Mouse (Mus musculus) heart, postnatal 10 days (tissue): Measurements from ENCODE around the gene Chrnd. TPM values are rescaled to one million over a fixed set of nuclear protein-coding genes. Genes with fewer than 3 reads are reported as not detected.

ENCODE experiments used
- DNase-seq, 2 experiments: peaks; one replicate each; pipeline ENCODE4 v3.0.0; 2021
- intact Hi-C: fragments of 180-260 bp; cut with DNase I; formaldehyde crosslinking; loops from one replicate; pipeline ENCODE4 v1.15.1; 2025
- total RNA-seq, 2 experiments: library from RNA; stranded (reverse); gene quantifications; 2 replicates each; pipeline ENCODE4 v1.2.3; 2021

Chrnd gene
- total RNA-seq, 2 experiments from 2014 or later, result not detected

DNA sequence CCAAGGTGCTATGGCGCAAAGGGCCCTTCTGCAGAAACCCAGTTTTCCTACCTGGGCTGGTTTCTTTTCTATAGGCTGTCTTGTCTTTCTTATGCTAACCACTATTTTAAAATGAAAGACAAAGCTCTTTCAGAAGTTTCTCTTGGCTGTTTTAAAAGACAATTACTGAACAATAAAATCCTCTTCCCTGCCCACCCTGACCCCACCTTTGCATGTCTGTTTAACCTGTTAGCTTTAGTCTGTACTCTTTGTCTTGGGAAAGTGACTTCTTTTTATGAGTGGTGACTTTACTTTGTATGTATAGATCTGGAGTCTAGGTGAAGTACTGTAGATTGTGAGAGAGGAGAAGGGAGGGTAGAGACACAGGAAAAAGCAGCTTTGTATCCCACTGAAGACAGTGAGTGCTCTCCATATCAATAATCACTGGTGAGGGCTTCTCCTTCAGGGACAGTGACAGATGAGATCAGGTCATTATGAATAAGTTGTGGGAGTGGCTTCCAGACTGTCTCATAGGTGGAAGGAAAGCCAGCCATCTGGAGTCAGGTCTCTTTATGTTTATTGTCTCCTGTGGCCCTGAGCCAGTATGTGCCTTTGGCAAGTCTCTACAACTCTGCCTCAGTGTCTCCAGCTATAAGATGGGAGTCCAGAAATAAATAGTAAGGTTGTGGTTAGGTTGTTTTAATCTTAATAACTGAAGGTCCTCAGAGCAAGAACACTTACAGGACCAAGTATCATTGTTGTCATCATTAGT, 36.2 kb downstream of the Chrnd start:
- DNase-seq, result no peak
- intact Hi-C loops, result no loop called here

DNA sequence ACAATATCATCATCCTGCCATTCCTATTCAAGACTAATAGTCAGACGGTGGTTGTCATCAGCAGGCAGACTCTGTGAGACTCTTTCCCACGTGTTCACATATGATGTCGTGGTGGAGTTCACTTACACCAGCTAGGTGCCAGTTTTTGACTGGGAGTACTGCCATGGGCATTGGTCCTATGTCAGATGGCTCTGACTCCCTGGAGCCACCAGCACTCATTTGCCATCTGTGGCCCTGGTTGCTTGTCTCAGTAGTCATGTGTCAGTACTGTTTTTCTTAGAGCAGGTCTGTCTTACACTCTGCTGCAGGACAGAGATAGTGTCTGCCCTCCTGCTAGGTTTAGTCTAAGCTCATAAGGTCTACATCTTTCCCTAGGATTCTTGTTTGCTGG, 36.7 kb downstream of the Chrnd start:
- DNase-seq, result no peak
- intact Hi-C loops, result no loop called here

DNA sequence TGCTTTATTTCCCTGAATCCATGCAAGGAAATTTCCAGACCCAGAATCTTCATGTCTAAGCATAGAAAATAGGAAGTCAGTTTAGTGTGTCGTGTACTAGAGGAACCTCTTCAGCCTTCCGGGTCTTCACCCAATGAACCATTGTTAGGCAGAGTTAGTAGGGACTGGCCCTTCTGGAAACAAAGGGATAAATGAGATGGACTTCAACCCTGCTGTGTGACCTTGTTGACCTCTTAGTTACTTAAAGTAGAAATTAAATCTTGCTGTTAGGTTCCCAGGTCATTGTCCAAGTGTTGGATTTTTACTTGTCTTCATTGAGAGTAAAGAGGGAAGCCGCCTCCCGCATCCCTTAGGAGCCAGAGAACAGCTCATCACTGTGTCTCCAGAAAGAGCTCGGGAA, 40.2 kb downstream of the Chrnd start:
- no peak for DNase-seq
- intact Hi-C loops, result no loop called here

DNA sequence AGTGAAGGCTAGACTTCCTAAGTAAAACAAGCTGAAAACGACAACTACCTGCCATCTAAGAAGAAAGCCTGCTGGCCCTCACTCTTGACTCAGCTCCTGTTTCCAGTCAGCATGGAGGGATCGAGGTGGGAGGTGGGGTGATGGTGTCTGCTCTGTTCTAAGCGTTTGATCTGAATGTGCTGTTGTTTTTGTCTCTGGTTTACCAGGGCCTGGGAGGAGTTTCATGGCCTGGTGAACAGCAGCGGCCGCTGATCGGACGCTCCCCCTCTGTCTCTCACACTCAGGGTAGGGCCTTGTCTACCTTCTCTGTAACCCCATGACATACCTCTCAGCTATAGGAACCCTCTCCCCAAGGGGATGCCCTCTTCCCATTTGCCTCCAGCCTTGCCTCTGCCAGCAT, 41.8 kb downstream of the Chrnd start:
- intact Hi-C loops, result no loop called here
- no peak for DNase-seq

DNA sequence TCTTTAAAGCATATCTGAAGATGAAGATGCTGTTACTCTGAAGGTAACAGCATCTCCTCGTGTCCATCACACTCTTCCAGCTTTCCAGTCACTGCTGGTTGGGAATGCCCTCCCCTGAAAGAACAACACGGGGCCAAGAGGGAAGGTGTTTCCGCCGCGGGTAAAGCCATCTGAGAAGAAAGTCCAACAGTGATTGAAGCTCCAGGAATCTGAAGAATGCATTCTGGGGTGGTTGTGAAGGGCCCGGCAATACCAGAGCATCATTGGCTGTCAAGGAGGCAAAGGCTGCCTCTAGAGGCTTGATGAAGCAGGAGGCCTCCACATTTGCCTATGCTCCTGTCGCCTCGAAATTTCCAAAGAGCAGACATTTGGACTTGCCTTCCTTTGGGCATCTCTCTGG, 48.6 kb downstream of the Chrnd start:
- intact Hi-C loops, result no loop called here
- DNase-seq, result no peak

DNA sequence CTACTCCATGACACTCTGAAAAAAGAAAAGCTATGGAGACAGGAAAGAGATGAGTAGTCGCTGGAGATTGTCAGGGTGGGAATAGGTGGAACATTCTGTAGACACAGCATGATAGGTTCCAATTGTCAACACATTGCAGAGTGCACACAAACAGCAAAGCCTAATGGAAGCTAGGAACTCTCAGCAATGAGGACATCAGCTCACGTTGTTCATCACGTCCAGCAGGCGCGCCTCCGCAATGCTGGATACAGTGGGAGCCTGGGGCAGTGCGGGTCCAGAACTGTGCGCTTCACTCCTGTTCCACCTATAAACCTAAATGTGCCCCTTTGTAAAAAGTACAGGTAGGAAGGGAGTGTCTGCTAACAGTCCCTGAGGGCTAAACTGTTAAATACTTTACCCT, 52.6 kb downstream of the Chrnd start:
- intact Hi-C loops, result no loop called here
- DNase-seq, result no peak

DNA sequence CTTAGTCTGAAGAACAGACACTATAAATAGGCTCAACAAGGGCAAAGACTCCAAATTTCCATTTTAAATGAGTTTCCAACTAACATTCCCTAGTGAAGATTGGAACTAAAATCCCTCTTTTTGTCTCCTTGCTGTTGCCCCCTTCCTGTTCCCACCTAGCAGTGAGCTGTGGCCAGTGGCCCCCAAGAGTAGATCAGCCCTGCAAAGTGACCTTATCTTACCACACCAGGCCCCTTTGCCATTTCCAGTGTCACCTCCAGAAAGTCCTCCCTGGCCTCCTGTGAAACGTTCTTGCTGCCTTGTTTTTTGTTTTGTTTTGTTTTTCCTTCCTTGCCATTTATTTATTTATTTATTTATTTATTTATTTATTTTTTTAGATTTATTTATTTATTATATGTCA, 55.0 kb downstream of the Chrnd start:
- DNase-seq, result no peak
- intact Hi-C loops, result loop anchor here (5.0 kb wide), 1 partner anchor 122 kb away; no protein-coding TSS in a partner anchor

DNA sequence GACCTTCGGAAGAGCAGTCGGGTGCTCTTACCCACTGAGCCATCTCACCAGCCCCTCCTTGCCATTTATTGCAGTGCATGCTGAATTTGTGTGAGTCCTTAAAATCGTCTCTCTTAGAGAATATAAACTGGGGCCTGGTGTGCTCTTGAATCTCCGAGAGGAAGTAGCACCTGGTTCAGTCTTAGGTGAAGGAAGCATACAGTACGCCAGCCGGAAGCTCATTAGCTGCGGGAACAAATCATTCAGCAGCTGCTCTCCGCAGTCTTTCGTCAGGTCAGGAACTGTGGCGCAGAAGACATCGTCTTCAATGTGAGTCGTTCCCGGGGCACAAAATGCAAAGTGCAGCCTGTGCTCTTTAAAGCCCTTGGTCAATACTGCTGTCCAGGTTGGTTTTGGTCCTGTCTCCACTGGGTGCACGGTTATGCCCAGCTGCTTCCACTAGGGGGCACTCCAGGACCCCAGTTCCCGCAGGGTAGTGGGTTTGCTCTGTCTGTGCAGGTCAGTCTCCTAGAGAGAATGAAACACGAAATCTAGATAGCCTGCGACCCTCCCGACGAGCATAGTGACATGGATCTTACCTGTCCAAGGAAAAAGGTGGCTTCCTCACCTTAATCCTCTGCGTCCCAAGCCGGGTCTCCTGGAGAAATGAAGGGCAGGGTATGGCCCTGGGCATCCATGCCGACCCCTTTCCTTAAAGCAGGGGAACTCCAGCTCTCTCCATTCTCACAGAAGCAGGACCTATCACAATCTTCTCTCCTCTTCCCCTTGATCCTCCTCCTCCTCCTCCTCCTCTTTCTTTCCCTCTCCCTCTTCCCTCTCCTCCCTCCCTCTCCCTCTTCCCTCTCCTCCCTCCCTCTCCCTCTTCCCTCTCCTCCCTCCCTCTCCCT, 55.8 kb downstream of the Chrnd start:
- peak; percentile 82 to 88 for DNase-seq
- intact Hi-C loops, result loop anchor here (1.0 to 5.0 kb wide), 2 partner anchors 46 to 121 kb away; no protein-coding TSS in a partner anchor

Other genes starting within 250 kb of the Chrnd start
- not detected for gene Alppl2, start 100.7 kb upstream of the Chrnd start, total RNA-seq
- gene Alpi, start 89.0 kb upstream of the Chrnd start, total RNA-seq, result not detected
- not detected for gene Akp3, start 65.6 kb upstream of the Chrnd start, total RNA-seq
- gene Ecel1, start 34.1 kb upstream of the Chrnd start, total RNA-seq, result not detected
- gene Prss56, start 7.3 kb upstream of the Chrnd start, total RNA-seq, result not detected
- gene Chrng, start 14.1 kb downstream of the Chrnd start, total RNA-seq, result not detected
- gene Eif4e2, start 23.3 kb downstream of the Chrnd start, total RNA-seq, result 10 to 100 TPM; 63.7 to 66.8 TPM
- 1 to 10 TPM; 6.4 to 6.8 TPM for gene Efhd1, start 73.8 kb downstream of the Chrnd start, total RNA-seq
- 10 to 100 TPM; 46.6 to 53.5 TPM for gene Gigyf2, start 136.4 kb downstream of the Chrnd start, total RNA-seq
- not detected for gene Kcnj13, start 204.1 kb downstream of the Chrnd start, total RNA-seq